Comparison of ENCODE assay signal across 9 mouse cellular contexts in the genomic region with DNA sequence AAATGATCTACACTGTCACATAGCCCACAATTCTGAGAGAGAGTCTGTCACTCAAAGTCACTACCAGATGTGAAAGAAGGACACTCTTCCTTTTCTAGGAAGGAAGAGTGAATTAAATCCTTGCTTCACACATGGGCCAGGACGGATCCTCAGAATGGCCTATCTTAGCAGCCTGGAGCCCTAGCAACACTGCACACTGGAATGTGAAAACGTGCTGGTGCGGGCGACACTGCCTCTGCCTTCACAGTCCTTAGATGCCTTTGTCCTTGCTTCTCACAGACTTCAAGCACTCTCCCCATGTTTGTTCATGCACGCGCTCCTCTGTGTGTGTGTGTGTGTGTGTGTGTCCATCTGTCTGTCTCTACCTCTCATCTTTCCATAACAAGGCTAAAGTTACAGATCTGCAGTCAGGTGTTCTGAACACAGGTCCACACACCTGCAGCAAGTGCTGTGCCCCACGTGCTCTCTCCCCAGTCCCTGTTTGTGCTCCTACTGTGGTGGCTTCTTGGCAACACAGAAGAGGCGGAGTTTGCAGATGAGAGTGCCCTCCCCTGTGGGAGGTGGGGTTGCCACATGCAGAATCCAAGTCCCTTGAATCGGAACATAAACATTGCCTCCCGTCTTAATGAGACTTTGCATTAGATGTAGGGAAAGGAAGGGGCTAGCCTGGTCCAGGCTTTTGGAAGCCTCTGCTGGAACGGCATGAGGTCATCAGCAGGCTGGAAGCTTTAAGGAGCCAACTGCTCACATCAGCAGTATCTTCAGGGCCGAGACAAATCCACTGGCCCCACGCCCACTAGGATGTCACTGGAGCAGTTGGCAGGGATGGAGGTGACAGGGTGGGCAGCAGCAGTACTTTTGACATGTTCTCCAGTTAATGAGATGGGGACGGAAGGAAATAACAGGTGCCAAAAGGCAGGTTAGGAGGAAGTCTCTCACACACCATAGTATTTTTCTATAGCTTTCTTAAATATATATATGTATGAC.
DNase-seq lines count a peak whose midpoint lies in the region; ATAC-seq and TF ChIP-seq lines count a peak whose summit lies in the region.
"Had no signal": no experiment of that assay in that cellular context is flagged by ENCODE, and none has a peak within 500 bp of the region (broad histone marks: within the 10 kb centered on the region; RNA-seq: fewer than 3 reads in every experiment).

No protein-coding gene starts in this region.

- H3K27ac ChIP-seq in lung, postnatal 0 days (ENCODE audit: low read length), result no peak overlapping the region

- H3K9ac ChIP-seq in lung, postnatal 0 days (replicated peaks; ENCODE audit: low read depth), result no peak overlapping the region

- no peak overlapping the region for H3K4me2 ChIP-seq in lung, postnatal 0 days (replicated peaks; ENCODE audit: low read depth, low read length)

- ATAC-seq in lung, postnatal 0 days, result peak; percentile 70
- no peak for ATAC-seq in erythroid progenitor cell, adult 5-6 weeks (replicated peaks; ENCODE audit: low FRiP score, poor library complexity, severe bottlenecking)

- TF ChIP-seq CTCF in lung, postnatal 0 days (IDR thresholded peaks at IDR 0.05), result no peak

- H3K4me3 ChIP-seq in lung, postnatal 0 days (ENCODE audit: low read depth, low read length), result no peak overlapping the region
- H3K4me3 ChIP-seq: megakaryocyte, embryonic 14.5 days had no signal

- 39% methylated on average over 14 of the region's 14 CpGs for WGBS in lung, postnatal 0 days

- H3K9me3 ChIP-seq in lung, postnatal 0 days (ENCODE audit: low read length), result no peaks in the 10 kb centered on the region

- H3K36me3 ChIP-seq in lung, postnatal 0 days (ENCODE audit: insufficient read depth, low read length), result no peaks in the 10 kb centered on the region

- TF ChIP-seq EP300 in lung, postnatal 0 days (IDR thresholded peaks at IDR 0.05), result no peak

- no peaks in the 10 kb centered on the region for H3K27me3 ChIP-seq in lung, postnatal 0 days (replicated peaks; ENCODE audit: insufficient read depth, low read length)
- H3K27me3 ChIP-seq: megakaryocyte, embryonic 14.5 days had no signal

- no peaks in the 10 kb centered on the region; the same call in 1 of the 2 replicates for H3K4me1 ChIP-seq in lung, postnatal 0 days (ENCODE audit: insufficient read depth, low read depth, low read length)

- peak; percentile 18 for DNase-seq in adrenal gland, postnatal 14 days
- no peak for DNase-seq in adrenal gland, adult (ENCODE audit: inconsistent age in 2 of 2, low spot score in 1 of 2)
- peak; percentile 24 for DNase-seq in right cerebral cortex, postnatal 14 days
- no peak for DNase-seq in right cerebral cortex, postnatal 36 days (ENCODE audit: low spot score in 2 of 2)
- peak; percentile 58 for DNase-seq in lung, postnatal 0 days (ENCODE audit: low spot score)
- DNase-seq in thymus, postnatal 0 days (ENCODE audit: low spot score), result no peak
- no peak for DNase-seq in spleen, adult 12 weeks (ENCODE audit: low spot score)

Comparison
In these comparisons a context has a peak if more than half of its experiments do, and no peak if none do; other contexts are left out.
1. DNase-seq: peak in adrenal gland, postnatal 14 days (single experiment), right cerebral cortex, postnatal 14 days (single experiment) and lung, postnatal 0 days (single experiment); none in adrenal gland, adult (0 of 2), right cerebral cortex, postnatal 36 days (0 of 2), thymus, postnatal 0 days (single experiment) and spleen, adult 12 weeks (single experiment).